Mouse (Mus musculus): ENCODE measurements around the gene Tpr. TPM values are rescaled to one million over a fixed set of nuclear protein-coding genes. Genes with fewer than 3 reads are reported as not detected.

Gene Tpr
- 159 and 173 TPM in 2 replicates for polyA plus RNA-seq (2014; fragmentation: Nextera tagmentation; extraction: Ambion mirVana)

DNA sequence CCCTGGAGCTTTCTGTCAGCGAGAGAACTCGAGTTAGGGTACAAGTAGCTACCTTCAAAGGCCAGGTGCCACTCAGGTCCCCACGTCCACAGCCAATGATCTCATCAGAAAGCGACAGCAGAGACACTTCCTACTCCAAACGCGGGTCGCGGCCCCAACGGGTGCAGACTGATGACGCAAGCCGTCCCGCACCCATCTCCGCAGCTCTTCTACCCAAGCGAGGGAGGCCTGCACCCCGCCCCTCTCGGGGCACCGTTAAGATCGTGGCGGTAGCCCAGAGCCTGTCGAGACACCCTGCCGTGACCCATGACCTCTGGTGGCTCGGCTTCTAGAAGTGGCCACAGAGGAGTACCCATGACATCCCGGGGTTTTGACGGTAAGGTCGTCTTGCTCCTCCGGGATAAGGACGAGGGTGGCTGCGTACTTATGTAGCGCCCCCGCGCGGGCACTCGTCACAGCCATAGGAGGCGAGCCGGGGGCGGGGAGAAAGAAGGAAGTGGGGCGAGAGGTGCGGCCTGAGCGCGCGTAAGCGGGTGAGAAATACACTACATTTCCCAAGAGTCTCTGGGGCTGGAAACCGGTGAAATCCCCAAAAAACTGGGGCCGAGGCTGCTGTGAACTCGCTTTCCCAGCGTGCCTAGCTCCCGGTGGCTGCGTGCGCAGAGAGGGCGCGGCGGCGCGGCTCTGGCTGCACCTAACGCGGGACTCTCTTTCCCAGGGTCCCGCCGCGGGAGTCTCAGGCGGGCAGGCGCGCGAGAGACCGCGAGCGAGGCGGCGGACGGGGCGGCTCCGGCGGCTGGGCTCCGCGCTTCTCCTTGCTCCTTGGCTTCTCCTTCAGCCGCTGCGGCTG is at the start of gene Tpr, which contains the start of gene Odr4:
TSS of gene Tpr (plus strand) at position 201 of the 850 bp plus-strand sequence.
TSS of gene Odr4 (minus strand) at position 443 of the 850 bp plus-strand sequence.
- WGBS, result under 1% methylated on average over 70 of the region's 76 CpGs

DNA sequence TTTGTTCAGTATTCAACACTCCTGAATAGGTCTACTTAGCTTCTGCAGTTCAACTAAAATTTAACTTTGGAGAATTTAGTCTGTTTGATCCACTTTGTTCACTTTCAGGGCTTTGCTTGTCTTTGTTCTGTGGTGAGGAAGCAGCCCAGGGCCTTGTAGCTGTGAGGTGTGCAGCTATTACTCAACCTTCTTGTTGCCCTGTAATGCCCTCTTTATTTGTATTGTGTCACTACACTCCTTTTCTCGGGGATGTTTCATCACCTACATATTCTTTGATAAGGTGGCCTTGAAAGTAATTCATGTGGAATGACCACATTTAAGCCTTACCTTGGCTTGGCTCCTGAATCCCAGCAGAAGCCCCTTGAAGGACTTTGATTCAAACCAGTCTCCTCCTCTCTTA is 31.8 kb upstream of the Tpr start:
- Histone ChIP-seq H3K9me3 (ENCODE audit: low read depth, low read length) (no peaks in the 10 kb centered on the region), H3K9ac (no peak overlapping the region), H3K4me3 (ENCODE audit: low read depth, low read length) (no peak overlapping the region), H3K27me3 (ENCODE audit: insufficient read depth, low read length) (no peaks in the 10 kb centered on the region), H3K27ac (ENCODE audit: low read depth) (no peak overlapping the region), H3K36me3 (ENCODE audit: insufficient read depth) (peaks cover 25% of the 10 kb centered on the region; the same call in 1 of the 2 replicates), H3K4me1 (ENCODE audit: insufficient read depth) (no peaks in the 10 kb centered on the region), H3K4me2 (no peak overlapping the region)
- no peak for TF ChIP-seq CTCF (IDR thresholded peaks at IDR 0.05; ENCODE audit: low read depth)
- DNase-seq (no peak), ATAC-seq (ENCODE audit: insufficient read depth) (no peak)
- WGBS, result 77% methylated on average over 1 of the region's 1 CpGs

More for the DNA sequence above, at the start of gene Tpr, which contains the start of gene Odr4:
- H3K4me3 ChIP-seq (ENCODE audit: low read depth, low read length), result peak within 1 kb of the TSS; percentile 83
- peak; percentile 77 for TF ChIP-seq CTCF (IDR thresholded peaks at IDR 0.05; ENCODE audit: low read depth)
- no peaks in the 10 kb centered on the region for H3K27me3 ChIP-seq (ENCODE audit: insufficient read depth, low read length)
- H3K9ac ChIP-seq, result peak within 1 kb of the TSS; percentile 87
- no peaks in the 10 kb centered on the region for H3K4me1 ChIP-seq (ENCODE audit: insufficient read depth)
- H3K9me3 ChIP-seq (ENCODE audit: low read depth, low read length), result no peaks in the 10 kb centered on the region
- peak within 1 kb of the TSS; percentile 67 for H3K4me2 ChIP-seq
- ATAC-seq (ENCODE audit: insufficient read depth) (peak; percentile 97), DNase-seq (peak; percentile 100)
- peak within 1 kb of the TSS; percentile 94 for H3K27ac ChIP-seq (ENCODE audit: low read depth)
- peaks cover 39% of the 10 kb centered on the region for H3K36me3 ChIP-seq (ENCODE audit: insufficient read depth)

DNA sequence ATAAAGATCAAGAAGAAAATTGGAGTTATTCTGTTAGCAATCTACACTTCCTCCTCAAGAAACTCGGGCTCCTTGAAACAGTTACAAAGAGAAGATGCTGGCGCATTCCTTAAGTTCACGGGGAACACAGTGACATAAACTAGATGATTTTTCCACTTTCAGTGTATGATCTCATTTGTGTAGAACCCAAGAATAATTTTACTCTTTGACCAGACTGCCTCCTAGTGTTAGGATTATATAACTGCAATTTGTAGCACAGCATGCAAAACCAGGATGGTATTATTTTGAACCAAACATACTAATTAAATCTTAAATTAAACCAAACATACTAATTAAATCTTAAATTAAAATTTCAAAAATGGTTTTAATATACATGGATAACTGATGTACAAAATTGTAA is 19.7 kb upstream of the Tpr start:
- peak; percentile 47 for DNase-seq

DNA sequence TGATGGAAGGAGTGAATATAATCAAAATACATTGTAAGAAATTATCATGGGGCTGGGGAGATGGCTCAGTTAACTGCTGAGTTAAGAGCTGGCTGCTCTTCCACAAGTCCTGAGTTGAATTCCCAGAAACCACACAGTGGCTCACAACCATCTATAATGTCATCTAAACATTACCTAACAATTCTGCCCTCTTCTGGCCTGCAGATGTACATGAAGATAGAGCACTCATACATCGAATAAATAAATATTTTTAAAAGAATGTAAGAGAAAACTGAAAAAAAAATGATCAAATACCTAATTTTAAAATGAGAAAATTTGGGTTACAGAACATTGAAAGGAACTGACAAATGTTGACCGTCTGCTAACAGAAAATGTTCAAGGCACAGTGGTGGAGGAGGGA is 18.4 kb upstream of the Tpr start:
- Histone ChIP-seq H3K4me3 (ENCODE audit: low read depth, low read length) (no peak overlapping the region), H3K27me3 (ENCODE audit: insufficient read depth, low read length) (no peaks in the 10 kb centered on the region), H3K9me3 (ENCODE audit: low read depth, low read length) (no peaks in the 10 kb centered on the region), H3K36me3 (ENCODE audit: insufficient read depth) (peaks cover 22% of the 10 kb centered on the region), H3K9ac (no peak overlapping the region), H3K4me1 (ENCODE audit: insufficient read depth) (no peaks in the 10 kb centered on the region), H3K4me2 (no peak overlapping the region), H3K27ac (ENCODE audit: low read depth) (no peak overlapping the region)
- DNase-seq, result no peak
- no peak for ATAC-seq (ENCODE audit: insufficient read depth)
- WGBS, result 83% methylated on average over 2 of the region's 2 CpGs
- no peak for TF ChIP-seq CTCF (IDR thresholded peaks at IDR 0.05; ENCODE audit: low read depth)

More for the DNA sequence above, 19.7 kb upstream of the Tpr start:
- no peak for ATAC-seq (ENCODE audit: insufficient read depth)
- H3K27ac ChIP-seq (ENCODE audit: low read depth), result no peak overlapping the region
- no peaks in the 10 kb centered on the region for H3K27me3 ChIP-seq (ENCODE audit: insufficient read depth, low read length)
- H3K36me3 ChIP-seq (ENCODE audit: insufficient read depth), result peaks cover 22% of the 10 kb centered on the region
- H3K4me1 ChIP-seq (ENCODE audit: insufficient read depth), result no peaks in the 10 kb centered on the region
- peak; percentile 51 for TF ChIP-seq CTCF (IDR thresholded peaks at IDR 0.05; ENCODE audit: low read depth)
- H3K9ac ChIP-seq, result no peak overlapping the region
- no peak overlapping the region for H3K4me3 ChIP-seq (ENCODE audit: low read depth, low read length)
- no peak overlapping the region for H3K4me2 ChIP-seq
- 77% methylated on average over 3 of the region's 3 CpGs for WGBS
- H3K9me3 ChIP-seq (ENCODE audit: low read depth, low read length), result no peaks in the 10 kb centered on the region

DNA sequence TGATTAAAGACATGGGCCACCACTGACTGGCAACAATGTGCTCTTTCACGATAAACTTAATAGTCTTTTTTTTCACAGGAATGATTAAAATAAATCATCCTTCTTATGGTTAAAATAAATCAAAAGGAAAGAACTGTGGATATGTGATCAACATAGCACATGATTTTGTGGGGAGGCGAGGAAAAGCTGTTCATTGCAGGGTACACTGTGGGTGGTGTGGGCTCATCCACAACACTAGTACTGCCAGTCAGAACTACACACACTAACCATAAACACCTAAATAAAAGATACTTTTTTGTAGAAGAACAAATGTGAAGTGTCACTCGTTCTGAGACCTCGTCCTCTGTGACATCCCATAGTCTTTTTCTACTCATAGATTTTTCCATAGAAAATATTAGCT is 8.5 kb upstream of the Tpr start:
- 93% methylated on average over 4 of the region's 4 CpGs for WGBS

DNA sequence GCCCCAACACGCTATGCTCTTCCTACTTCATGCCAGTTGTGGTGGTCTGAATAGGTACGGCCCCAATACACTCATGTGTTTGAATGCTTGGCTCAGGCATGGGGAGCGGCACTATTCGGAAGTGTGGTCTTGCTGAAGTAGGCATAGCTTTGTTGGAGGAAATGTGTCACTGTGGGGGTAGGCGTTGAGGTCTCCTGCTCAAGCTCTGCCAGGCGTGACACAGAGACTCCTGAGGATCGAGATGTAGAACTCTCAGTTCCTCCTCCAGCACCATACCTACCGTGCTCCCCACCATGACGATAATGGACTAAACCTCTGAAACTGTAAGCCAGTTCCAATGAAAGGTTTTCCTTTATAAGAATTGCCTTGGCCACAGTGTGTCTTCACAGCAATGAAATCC is 5.1 kb upstream of the Tpr start:
- DNase-seq (no peak), ATAC-seq (ENCODE audit: insufficient read depth) (no peak)
- no peak overlapping the region for H3K9ac ChIP-seq
- H3K9me3 ChIP-seq (ENCODE audit: low read depth, low read length), result no peaks in the 10 kb centered on the region
- no peak for TF ChIP-seq CTCF (IDR thresholded peaks at IDR 0.05; ENCODE audit: low read depth)
- no peak overlapping the region for H3K4me2 ChIP-seq
- H3K4me3 ChIP-seq (ENCODE audit: low read depth, low read length), result no peak overlapping the region
- H3K27me3 ChIP-seq (ENCODE audit: insufficient read depth, low read length), result no peaks in the 10 kb centered on the region
- H3K4me1 ChIP-seq (ENCODE audit: insufficient read depth), result no peaks in the 10 kb centered on the region
- H3K36me3 ChIP-seq (ENCODE audit: insufficient read depth), result peaks cover 42% of the 10 kb centered on the region
- WGBS, result 89% methylated on average over 9 of the region's 9 CpGs
- no peak overlapping the region for H3K27ac ChIP-seq (ENCODE audit: low read depth)

More for the DNA sequence above, 8.5 kb upstream of the Tpr start:
- Histone ChIP-seq H3K27ac (ENCODE audit: low read depth) (no peak overlapping the region), H3K9me3 (ENCODE audit: low read depth, low read length) (no peaks in the 10 kb centered on the region), H3K9ac (no peak overlapping the region), H3K4me2 (no peak overlapping the region), H3K36me3 (ENCODE audit: insufficient read depth) (peaks cover 50% of the 10 kb centered on the region), H3K4me1 (ENCODE audit: insufficient read depth) (no peaks in the 10 kb centered on the region), H3K4me3 (ENCODE audit: low read depth, low read length) (no peak overlapping the region), H3K27me3 (ENCODE audit: insufficient read depth, low read length) (no peaks in the 10 kb centered on the region)
- ATAC-seq (ENCODE audit: insufficient read depth) (no peak), DNase-seq (no peak)
- no peak for TF ChIP-seq CTCF (IDR thresholded peaks at IDR 0.05; ENCODE audit: low read depth)

DNA sequence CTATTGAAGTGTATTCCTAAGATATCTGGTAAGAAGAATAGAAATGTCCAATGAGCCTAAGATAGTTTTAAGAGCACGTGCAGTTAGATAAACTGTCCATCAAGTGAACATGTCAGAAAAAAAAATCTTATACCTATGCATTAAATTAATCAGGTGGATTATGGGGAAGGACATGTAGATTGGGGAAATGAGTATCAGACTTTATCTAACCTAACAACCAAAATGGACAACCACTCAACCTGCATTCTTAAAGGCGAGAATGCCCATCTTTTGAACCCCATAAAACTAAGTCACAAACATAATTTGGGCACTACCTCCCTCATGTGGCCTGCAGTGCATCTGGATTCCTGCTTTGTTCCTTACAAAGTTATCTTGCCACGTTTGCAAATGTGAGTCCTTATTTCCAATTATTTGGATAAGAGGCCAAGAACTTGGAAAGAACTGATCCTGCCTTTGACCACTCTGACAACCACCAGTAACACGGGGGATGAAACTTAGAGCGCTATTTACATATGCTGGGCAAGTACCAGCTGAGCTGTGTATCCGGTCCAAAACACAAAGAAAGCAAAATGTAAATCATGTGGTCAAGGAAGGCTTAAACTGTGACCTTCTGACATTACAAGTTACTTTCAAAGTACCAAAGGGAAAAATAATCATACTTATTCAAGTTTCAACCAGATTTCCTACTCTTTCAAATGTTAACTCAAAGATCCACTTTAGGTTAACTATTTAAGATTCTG is 3.1 kb upstream of the Tpr start:
- Histone ChIP-seq H3K36me3 (ENCODE audit: insufficient read depth) (peaks cover 30% of the 10 kb centered on the region), H3K4me1 (ENCODE audit: insufficient read depth) (no peaks in the 10 kb centered on the region), H3K9me3 (ENCODE audit: low read depth, low read length) (no peaks in the 10 kb centered on the region), H3K27me3 (ENCODE audit: insufficient read depth, low read length) (no peaks in the 10 kb centered on the region), H3K4me3 (ENCODE audit: low read depth, low read length) (no peak overlapping the region), H3K9ac (no peak overlapping the region), H3K4me2 (no peak overlapping the region), H3K27ac (ENCODE audit: low read depth) (no peak overlapping the region)
- TF ChIP-seq CTCF (IDR thresholded peaks at IDR 0.05; ENCODE audit: low read depth), result no peak
- WGBS, result 85% methylated on average over 6 of the region's 6 CpGs
- ATAC-seq (ENCODE audit: insufficient read depth) (no peak), DNase-seq (no peak)

Measured in lung, embryonic 14.5 days (tissue).